Mouse (Mus musculus): ENCODE results near the gene Zfp846. TPM values are rescaled to one million over a fixed set of nuclear protein-coding genes. Genes with fewer than 3 reads are reported as not detected.

The Zfp846 gene
- polyA plus RNA-seq, 1 experiment, result 1.6 TPM

- H3K4me1 ChIP-seq, result peaks cover 42% of the 10 kb centered on the region
- 0 out of 2 replicates have a peak, but pooled peaks cover 8% of the 10 kb centered on the region for H3K9me3 ChIP-seq
- no peak for TF ChIP-seq GATA1 (IDR thresholded peaks at IDR 0.05; ENCODE audit: borderline replicate concordance, low read length)
- TF ChIP-seq FLI1 (IDR thresholded peaks at IDR 0.05; ENCODE audit: low read length), result no peak
- H3K36me3 ChIP-seq (replicated peaks; ENCODE audit: low read length), result peaks cover 51% of the 10 kb centered on the region
- no peaks in the 10 kb centered on the region for H3K27me3 ChIP-seq (replicated peaks)
- no peak overlapping the region for H3K4me3 ChIP-seq (replicated peaks)
These were observed 55.2 kb downstream of the Zfp846 start for GRCm38 (mm10) chr9:20636256-20636655.

- H3K4me1 ChIP-seq, result peaks cover 42% of the 10 kb centered on the region
- H3K4me3 ChIP-seq (replicated peaks), result no peak overlapping the region
- H3K9me3 ChIP-seq, result 0 out of 2 replicates have a peak, but pooled peaks cover 8% of the 10 kb centered on the region
- TF ChIP-seq GATA1 (IDR thresholded peaks at IDR 0.05; ENCODE audit: borderline replicate concordance, low read length), result no peak
- TF ChIP-seq FLI1 (IDR thresholded peaks at IDR 0.05; ENCODE audit: low read length), result no peak
- no peaks in the 10 kb centered on the region for H3K27me3 ChIP-seq (replicated peaks)
- peaks cover 52% of the 10 kb centered on the region for H3K36me3 ChIP-seq (replicated peaks; ENCODE audit: low read length)
These were observed 55.7 kb downstream of the Zfp846 start for GRCm38 (mm10) chr9:20636790-20637189.

GRCm38 (mm10) chr9:20638552-20638951 lies 57.5 kb downstream of the Zfp846 start:
- peaks cover 52% of the 10 kb centered on the region for H3K36me3 ChIP-seq (replicated peaks; ENCODE audit: low read length)
- H3K27me3 ChIP-seq (replicated peaks), result no peaks in the 10 kb centered on the region
- peaks cover 43% of the 10 kb centered on the region for H3K4me1 ChIP-seq
- no peaks in the 10 kb centered on the region for H3K9me3 ChIP-seq
- H3K4me3 ChIP-seq (replicated peaks), result no peak overlapping the region
- no peak for TF ChIP-seq FLI1 (IDR thresholded peaks at IDR 0.05; ENCODE audit: low read length)
- TF ChIP-seq GATA1 (IDR thresholded peaks at IDR 0.05; ENCODE audit: borderline replicate concordance, low read length), result no peak

- Histone ChIP-seq H3K9me3 (no peaks in the 10 kb centered on the region), H3K4me1 (peaks cover 43% of the 10 kb centered on the region), H3K36me3 (replicated peaks; ENCODE audit: low read length) (peaks cover 52% of the 10 kb centered on the region), H3K27me3 (replicated peaks) (no peaks in the 10 kb centered on the region), H3K4me3 (replicated peaks) (peak overlapping the region; percentile 34)
- TF ChIP-seq GATA1 (IDR thresholded peaks at IDR 0.05; ENCODE audit: borderline replicate concordance, low read length) (no peak), FLI1 (IDR thresholded peaks at IDR 0.05; ENCODE audit: low read length) (no peak)
These were observed 58.4 kb downstream of the Zfp846 start for GRCm38 (mm10) chr9:20639486-20639885.

DNA sequence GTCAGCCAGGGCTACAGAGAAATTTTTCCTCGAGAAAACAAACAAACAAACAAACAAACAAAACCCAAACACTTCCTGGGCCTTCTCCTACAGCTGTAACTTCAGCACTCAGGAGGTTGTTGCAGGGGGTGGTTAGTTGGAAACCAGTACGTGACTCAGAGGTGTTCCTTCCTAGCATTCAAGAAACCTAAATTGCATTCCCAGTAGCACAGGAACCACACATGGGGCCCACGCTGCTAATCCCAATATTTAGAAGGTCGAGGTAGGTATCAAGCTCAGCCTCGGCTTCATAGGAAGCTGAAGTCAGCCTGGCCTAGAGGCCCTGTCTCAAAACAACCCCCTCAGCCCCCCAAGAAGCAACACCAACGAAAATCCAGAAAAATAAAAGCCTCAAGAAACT lies 60.4 kb downstream of the Zfp846 start:
- Histone ChIP-seq H3K36me3 (replicated peaks; ENCODE audit: low read length) (peaks cover 50% of the 10 kb centered on the region), H3K27me3 (replicated peaks) (no peaks in the 10 kb centered on the region), H3K9me3 (no peaks in the 10 kb centered on the region), H3K4me3 (replicated peaks) (peak overlapping the region; percentile 96), H3K4me1 (peaks cover 54% of the 10 kb centered on the region)
- TF ChIP-seq GATA1 (IDR thresholded peaks at IDR 0.05; ENCODE audit: borderline replicate concordance, low read length), result no peak
- TF ChIP-seq FLI1 (IDR thresholded peaks at IDR 0.05; ENCODE audit: low read length), result no peak

GRCm38 (mm10) chr9:20642101-20642895 lies 61.2 kb downstream of the Zfp846 start, which contains the start of gene Ubl5:
Ubl5 (plus strand) TSS chr9:20642878.
- Histone ChIP-seq H3K36me3 (replicated peaks; ENCODE audit: low read length) (peaks cover 50% of the 10 kb centered on the region), H3K4me1 (peaks cover 51% of the 10 kb centered on the region), H3K4me3 (replicated peaks) (peak within 1 kb of the TSS; percentile 96), H3K27me3 (replicated peaks) (no peaks in the 10 kb centered on the region), H3K9me3 (no peaks in the 10 kb centered on the region)
- TF ChIP-seq FLI1 (IDR thresholded peaks at IDR 0.05; ENCODE audit: low read length) (no peak), GATA1 (IDR thresholded peaks at IDR 0.05; ENCODE audit: borderline replicate concordance, low read length) (no peak)

DNA sequence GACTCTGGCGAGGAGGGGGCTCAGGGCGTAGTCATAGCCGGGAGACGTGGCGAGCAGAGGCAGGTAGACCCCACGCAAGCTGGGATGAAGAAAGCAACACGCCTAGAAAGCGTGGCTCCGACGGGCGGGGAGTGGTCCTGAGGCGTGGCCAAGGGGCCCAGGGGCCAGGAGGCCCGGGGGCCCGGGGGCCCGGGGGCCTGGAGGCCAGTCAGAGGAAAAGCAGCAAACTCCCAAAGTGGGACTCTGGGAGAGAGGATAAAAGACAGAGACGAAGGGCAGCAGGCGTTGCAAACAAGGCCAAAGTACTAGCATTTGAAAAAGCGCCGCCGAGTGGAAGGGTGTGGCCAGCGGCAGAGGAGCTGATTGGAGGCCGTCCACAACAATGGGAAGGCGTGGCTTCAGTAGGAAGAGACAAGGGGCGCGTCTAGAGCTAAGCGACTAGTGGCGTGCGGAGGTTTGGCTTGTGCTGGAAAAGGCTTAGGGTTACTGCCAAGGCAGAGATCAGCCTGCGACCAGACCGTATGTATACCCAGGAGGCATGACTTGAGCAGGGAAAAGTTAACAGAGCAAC lies 61.9 kb downstream of the Zfp846 start:
- Histone ChIP-seq H3K36me3 (replicated peaks; ENCODE audit: low read length) (peaks cover 50% of the 10 kb centered on the region), H3K4me3 (replicated peaks) (peak overlapping the region; percentile 96), H3K27me3 (replicated peaks) (no peaks in the 10 kb centered on the region), H3K4me1 (peaks cover 49% of the 10 kb centered on the region), H3K9me3 (no peaks in the 10 kb centered on the region)
- TF ChIP-seq GATA1 (IDR thresholded peaks at IDR 0.05; ENCODE audit: borderline replicate concordance, low read length) (no peak), FLI1 (IDR thresholded peaks at IDR 0.05; ENCODE audit: low read length) (no peak)

DNA sequence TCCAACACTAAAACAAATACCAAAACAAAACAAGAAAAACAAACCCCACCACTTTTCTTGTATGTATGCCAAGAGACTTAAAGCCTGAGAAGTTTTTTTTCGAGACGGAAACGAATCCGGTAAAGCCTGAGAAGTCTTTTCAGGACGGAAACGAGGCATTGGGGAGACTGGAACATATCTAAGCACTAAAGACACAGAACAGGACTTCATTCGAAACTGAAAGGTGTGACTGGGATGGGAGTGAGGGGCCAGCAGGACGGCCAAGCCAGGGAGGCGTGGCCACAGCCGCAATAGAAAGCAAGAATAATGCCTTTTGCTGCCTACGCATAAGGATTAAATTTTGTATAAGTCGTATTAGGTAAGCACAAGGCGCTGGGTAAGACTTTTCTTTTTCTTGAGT lies 62.7 kb downstream of the Zfp846 start:
- H3K4me3 ChIP-seq (replicated peaks), result peak overlapping the region; percentile 96
- H3K4me1 ChIP-seq, result peaks cover 41% of the 10 kb centered on the region
- H3K36me3 ChIP-seq (replicated peaks; ENCODE audit: low read length), result peaks cover 50% of the 10 kb centered on the region
- no peaks in the 10 kb centered on the region for H3K9me3 ChIP-seq
- no peaks in the 10 kb centered on the region for H3K27me3 ChIP-seq (replicated peaks)
- TF ChIP-seq FLI1 (IDR thresholded peaks at IDR 0.05; ENCODE audit: low read length) (no peak), GATA1 (IDR thresholded peaks at IDR 0.05; ENCODE audit: borderline replicate concordance, low read length) (no peak)

- H3K4me3 ChIP-seq (replicated peaks), result peak within 1 kb of the TSS; percentile 96
- no peaks in the 10 kb centered on the region for H3K9me3 ChIP-seq
- peaks cover 50% of the 10 kb centered on the region for H3K36me3 ChIP-seq (replicated peaks; ENCODE audit: low read length)
- TF ChIP-seq GATA1 (IDR thresholded peaks at IDR 0.05; ENCODE audit: borderline replicate concordance, low read length), result no peak
- TF ChIP-seq FLI1 (IDR thresholded peaks at IDR 0.05; ENCODE audit: low read length), result no peak
- no peaks in the 10 kb centered on the region for H3K27me3 ChIP-seq (replicated peaks)
- H3K4me1 ChIP-seq, result peaks cover 35% of the 10 kb centered on the region
These were observed 63.4 kb downstream of the Zfp846 start, which contains the start of gene Fbxl12 for GRCm38 (mm10) chr9:20644360-20645081. Fbxl12 (minus strand) TSS chr9:20644767.
